Comparison of ENCODE assay signal across 12 mouse cellular contexts in genomic region chr19:60619420-60619819, GRCm38 (mm10).
"Had no signal": no experiment of that assay in that cellular context is flagged by ENCODE, and none has a peak within 500 bp of the region (broad histone marks: within the 10 kb centered on the region; RNA-seq: fewer than 3 reads in every experiment).

No protein-coding gene starts in this region.

- ATAC-seq: midbrain, embryonic 16.5 days had no signal

- DNase-seq: lung, adult 18-20 months; lung, embryonic 14.5 days; lung, postnatal 10 days; lung, postnatal 4 days; midbrain, embryonic 14.5 days; right cerebral cortex, postnatal 25 days; right cerebral cortex, postnatal 4 days; spleen, adult 18-20 months; thymus, adult 18-20 months; thymus, postnatal 14 days; thymus, postnatal 36 days had no signal
